ENCODE assay signal across 17 mouse cellular contexts in genomic region chr4:126762586-126763359, GRCm38 (mm10). TPM values are rescaled to one million over a fixed set of nuclear protein-coding genes. Genes with fewer than 3 reads are reported as not detected.
A peak's percentile ranks its signal among the peaks of the same experiment; 100 is the strongest.
DNase-seq lines count a peak whose midpoint lies in the region; ATAC-seq lines count a peak whose summit lies in the region.
"Had no signal": no experiment of that assay in that cellular context is flagged by ENCODE, and none has a peak within 500 bp of the region (broad histone marks: within the 10 kb centered on the region; RNA-seq: fewer than 3 reads in every experiment).

No protein-coding gene starts in this region.

- H3K27ac ChIP-seq in liver, embryonic 16.5 days (ENCODE audit: low read length), result peak overlapping the region; percentile 50
- H3K27ac ChIP-seq in liver, embryonic 12.5 days, result no peak overlapping the region
- no peak overlapping the region for H3K27ac ChIP-seq in limb, embryonic 11.5 days (replicated peaks; ENCODE audit: low read depth, low read length)
- H3K27ac ChIP-seq: embryonic facial prominence, embryonic 12.5 days; hindbrain, embryonic 13.5 days; liver, embryonic 13.5 days; midbrain, embryonic 13.5 days had no signal

- H3K9me3 ChIP-seq in liver, embryonic 16.5 days (replicated peaks; ENCODE audit: control insufficient read depth, low read length), result no peaks in the 10 kb centered on the region
- H3K9me3 ChIP-seq in liver, embryonic 12.5 days (replicated peaks), result no peaks in the 10 kb centered on the region
- H3K9me3 ChIP-seq in limb, embryonic 11.5 days (ENCODE audit: control insufficient read depth, low read length), result no peaks in the 10 kb centered on the region
- H3K9me3 ChIP-seq: embryonic facial prominence, embryonic 12.5 days; hindbrain, embryonic 13.5 days; liver, embryonic 13.5 days; midbrain, embryonic 13.5 days had no signal

- DNase-seq in kidney, adult 9 months, result peak; percentile 84
- DNase-seq in limb, embryonic 11.5 days (ENCODE audit: low spot score), result no peak
- no peak for DNase-seq in gastrocnemius, adult 8-10 months (ENCODE audit: low spot score in 2 of 2)
- DNase-seq in spleen, adult 12 weeks (ENCODE audit: low spot score), result no peak
- DNase-seq: adrenal gland, adult 2 months; cerebellum, adult 11 months; cerebellum, postnatal 36 days; heart, postnatal 10 days; liver, embryonic 13.5 days; lung, postnatal 4 days; thymus, adult 18-20 months had no signal

- H3K4me3 ChIP-seq in liver, embryonic 16.5 days (ENCODE audit: low read depth, low read length), result no peak overlapping the region
- H3K4me3 ChIP-seq in liver, embryonic 12.5 days, result no peak overlapping the region
- no peak overlapping the region for H3K4me3 ChIP-seq in limb, embryonic 11.5 days (ENCODE audit: low read depth, low read length)
- H3K4me3 ChIP-seq: embryonic facial prominence, embryonic 12.5 days; hindbrain, embryonic 13.5 days; liver, embryonic 13.5 days; midbrain, embryonic 13.5 days had no signal

- no peak overlapping the region for H3K9ac ChIP-seq in liver, embryonic 16.5 days (ENCODE audit: low read depth, low read length)
- H3K9ac ChIP-seq in liver, embryonic 12.5 days, result no peak overlapping the region
- no peak overlapping the region for H3K9ac ChIP-seq in limb, embryonic 11.5 days (ENCODE audit: low read length)
- H3K9ac ChIP-seq: embryonic facial prominence, embryonic 12.5 days; hindbrain, embryonic 13.5 days; liver, embryonic 13.5 days; midbrain, embryonic 13.5 days had no signal

- no peaks in the 10 kb centered on the region for H3K4me1 ChIP-seq in liver, embryonic 16.5 days (ENCODE audit: control insufficient read depth, low read depth, low read length)
- no peaks in the 10 kb centered on the region for H3K4me1 ChIP-seq in liver, embryonic 12.5 days
- H3K4me1 ChIP-seq in limb, embryonic 11.5 days (ENCODE audit: control insufficient read depth, insufficient read depth, low read length), result no peaks in the 10 kb centered on the region
- H3K4me1 ChIP-seq: embryonic facial prominence, embryonic 12.5 days; hindbrain, embryonic 13.5 days; liver, embryonic 13.5 days had no signal

- H3K4me2 ChIP-seq in liver, embryonic 16.5 days (ENCODE audit: low read depth, low read length), result no peak overlapping the region
- H3K4me2 ChIP-seq in liver, embryonic 12.5 days, result no peak overlapping the region
- no peak overlapping the region for H3K4me2 ChIP-seq in limb, embryonic 11.5 days (ENCODE audit: low read depth, severe bottlenecking)
- H3K4me2 ChIP-seq: embryonic facial prominence, embryonic 12.5 days; hindbrain, embryonic 13.5 days; liver, embryonic 13.5 days; midbrain, embryonic 13.5 days had no signal

- 68% methylated on average over 11 of the region's 11 CpGs for WGBS in liver, embryonic 16.5 days (ENCODE audit: insufficient replicate concordance)
- 75% methylated on average over 11 of the region's 11 CpGs for WGBS in liver, embryonic 12.5 days (ENCODE audit: insufficient replicate concordance)
- 56% methylated on average over 11 of the region's 11 CpGs for WGBS in limb, embryonic 11.5 days

- peak; percentile 77 for ATAC-seq in liver, embryonic 16.5 days (ENCODE audit: low read depth)
- no peak for ATAC-seq in liver, embryonic 12.5 days
- ATAC-seq in limb, embryonic 11.5 days (ENCODE audit: insufficient number of reproducible peaks, low FRiP score, low TSS enrichment, low read depth), result peak; percentile 60; the same call in 1 of the 2 replicates
- ATAC-seq in granulocyte monocyte progenitor cell, adult 5-6 weeks (replicated peaks; ENCODE audit: poor library complexity, severe bottlenecking), result no peak
- ATAC-seq: midbrain, embryonic 13.5 days had no signal

- H3K27me3 ChIP-seq in liver, embryonic 16.5 days (ENCODE audit: control insufficient read depth, insufficient read depth, low read depth, low read length), result no peaks in the 10 kb centered on the region
- H3K27me3 ChIP-seq in liver, embryonic 12.5 days (replicated peaks), result no peaks in the 10 kb centered on the region
- no peaks in the 10 kb centered on the region for H3K27me3 ChIP-seq in limb, embryonic 11.5 days (ENCODE audit: control insufficient read depth, insufficient read depth, low read length)
- H3K27me3 ChIP-seq: embryonic facial prominence, embryonic 12.5 days; hindbrain, embryonic 13.5 days; liver, embryonic 13.5 days; midbrain, embryonic 13.5 days had no signal

- 0 out of 2 replicates have a peak, but pooled peaks cover 3% of the 10 kb centered on the region for H3K36me3 ChIP-seq in liver, embryonic 16.5 days (ENCODE audit: control insufficient read depth, insufficient read depth)
- H3K36me3 ChIP-seq in liver, embryonic 12.5 days, result peaks cover 33% of the 10 kb centered on the region
- H3K36me3 ChIP-seq in limb, embryonic 11.5 days (ENCODE audit: control insufficient read depth, insufficient read depth, low read length), result no peaks in the 10 kb centered on the region

RNA-seq across cellular contexts. Expression of gene AU040320, which starts 9.4 kb away (rescaled TPM):
- polyA plus RNA-seq in liver, embryonic 16.5 days (2015; fragmentation: Nextera tagmentation; extraction: Ambion mirVana), result 6.9 and 8.5 TPM in 2 replicates
- polyA plus RNA-seq in liver, embryonic 12.5 days (2016; fragmentation: Nextera tagmentation; extraction: Ambion mirVana), result 10.3 and 10.8 TPM in 2 replicates
- 18.9 and 20.2 TPM in 2 replicates for polyA plus RNA-seq in limb, embryonic 11.5 days (2014; fragmentation: Nextera tagmentation; extraction: Ambion mirVana)
- 10 to 100 TPM; 28.2 to 37.7 (median 33.6) TPM for total RNA-seq in gastrocnemius, adult 8-10 months (2022)
- 15.4 and 16.2 TPM in 2 replicates for total RNA-seq in granulocyte monocyte progenitor cell, adult 5-6 weeks (2014; fragmentation: Nextera tagmentation)
- total RNA-seq in granulocyte monocyte progenitor cell, adult 5-6 weeks (2017), result 13.2 and 16.8 TPM in 2 replicates

RNA-seq across cellular contexts. Expression of gene Ncdn, which starts 9.5 kb away (rescaled TPM):
- 6.1 and 6.7 TPM in 2 replicates for polyA plus RNA-seq in liver, embryonic 16.5 days (2015; fragmentation: Nextera tagmentation; extraction: Ambion mirVana)
- polyA plus RNA-seq in liver, embryonic 12.5 days (2016; fragmentation: Nextera tagmentation; extraction: Ambion mirVana), result 14.7 and 15.2 TPM in 2 replicates
- polyA plus RNA-seq in limb, embryonic 11.5 days (2014; fragmentation: Nextera tagmentation; extraction: Ambion mirVana), result 25.7 and 28.9 TPM in 2 replicates
- 10 to 100 TPM; 13.8 to 15.2 (median 14.6) TPM for total RNA-seq in gastrocnemius, adult 8-10 months (2022)
- 13.0 and 17.9 TPM in 2 replicates for total RNA-seq in granulocyte monocyte progenitor cell, adult 5-6 weeks (2014; fragmentation: Nextera tagmentation)
- total RNA-seq in granulocyte monocyte progenitor cell, adult 5-6 weeks (2017), result 6.3 and 10.1 TPM in 2 replicates

RNA-seq across cellular contexts. Expression of gene Tfap2e, which starts 26.7 kb away (rescaled TPM):
- not detected in 2 replicates for polyA plus RNA-seq in liver, embryonic 16.5 days (2015; fragmentation: Nextera tagmentation; extraction: Ambion mirVana)
- not detected in 2 replicates for polyA plus RNA-seq in liver, embryonic 12.5 days (2016; fragmentation: Nextera tagmentation; extraction: Ambion mirVana)
- polyA plus RNA-seq in limb, embryonic 11.5 days (2014; fragmentation: Nextera tagmentation; extraction: Ambion mirVana), result not detected in 2 replicates
- not detected for total RNA-seq in gastrocnemius, adult 8-10 months (2022)
- not detected in 2 replicates for total RNA-seq in granulocyte monocyte progenitor cell, adult 5-6 weeks (2014; fragmentation: Nextera tagmentation)
- total RNA-seq in granulocyte monocyte progenitor cell, adult 5-6 weeks (2017), result not detected in 2 replicates
- total RNA-seq: adrenal gland, adult 2 months; heart, postnatal 10 days had no signal
- polyA plus RNA-seq: adrenal gland, adult 2 months; embryonic facial prominence, embryonic 12.5 days; liver, embryonic 13.5 days had no signal

Comparison
In these comparisons a context has a peak if more than half of its experiments do, and no peak if none do; other contexts are left out.
1. ATAC-seq: peak in liver, embryonic 16.5 days (single experiment) and limb, embryonic 11.5 days (single experiment); none in liver, embryonic 12.5 days (single experiment) and granulocyte monocyte progenitor cell, adult 5-6 weeks (single experiment).